ENCODE assay signal across 26 mouse cellular contexts in the genomic region with DNA sequence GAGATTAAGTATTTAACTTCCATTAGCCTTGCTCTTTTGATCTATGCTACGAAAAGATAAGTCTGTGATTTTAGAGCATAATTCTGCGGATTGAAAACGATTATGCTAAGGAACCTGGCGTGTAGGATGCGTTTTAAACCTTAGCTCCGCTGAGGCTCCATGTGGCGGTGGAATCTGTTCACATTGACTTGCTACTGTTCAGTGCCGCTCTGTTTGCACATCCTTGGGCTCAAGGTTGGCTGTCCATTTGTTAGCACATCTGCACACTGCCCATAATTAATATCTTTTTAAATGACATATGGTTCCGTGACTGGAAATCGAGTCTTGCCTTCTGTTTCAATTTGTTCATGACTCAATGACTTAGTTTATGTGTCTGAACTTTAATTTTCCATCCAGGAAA.
"Had no signal": no experiment of that assay in that cellular context is flagged by ENCODE, and none has a peak within 500 bp of the region (broad histone marks: within the 10 kb centered on the region; RNA-seq: fewer than 3 reads in every experiment).

No protein-coding gene starts in this region.

- H3K4me3 ChIP-seq: heart, embryonic 10.5 days; heart, embryonic 13.5 days; heart, embryonic 15.5 days; hindbrain, embryonic 10.5 days; hindbrain, embryonic 12.5 days; intestine, embryonic 15.5 days; layer of hippocampus, adult 2 months; left cerebral cortex, adult 2 months; limb, embryonic 10.5 days; limb, embryonic 12.5 days; liver, embryonic 13.5 days; liver, embryonic 15.5 days had no signal

- H3K36me3 ChIP-seq: heart, embryonic 10.5 days; heart, embryonic 13.5 days; heart, embryonic 15.5 days; hindbrain, embryonic 10.5 days; hindbrain, embryonic 12.5 days; intestine, embryonic 15.5 days; limb, embryonic 10.5 days; limb, embryonic 12.5 days; liver, embryonic 13.5 days; liver, embryonic 15.5 days had no signal

- ATAC-seq: hindbrain, embryonic 16.5 days; inflammation-experienced regulatory T-cells, adult 6 months; intestine, embryonic 15.5 days; intestine, postnatal 0 days; liver, postnatal 0 days had no signal

- H3K9ac ChIP-seq: heart, embryonic 13.5 days; heart, embryonic 15.5 days; hindbrain, embryonic 12.5 days; hindbrain, embryonic 14.5 days; intestine, embryonic 15.5 days; limb, embryonic 12.5 days; liver, embryonic 13.5 days; liver, embryonic 15.5 days; liver, postnatal 0 days had no signal

- H3K27me3 ChIP-seq: heart, embryonic 13.5 days; heart, embryonic 15.5 days; hindbrain, embryonic 12.5 days; intestine, embryonic 15.5 days; limb, embryonic 12.5 days; liver, embryonic 13.5 days; liver, embryonic 15.5 days had no signal

- H3K27ac ChIP-seq: heart, embryonic 10.5 days; heart, embryonic 13.5 days; heart, embryonic 15.5 days; hindbrain, embryonic 10.5 days; hindbrain, embryonic 12.5 days; hindbrain, embryonic 14.5 days; intestine, embryonic 15.5 days; layer of hippocampus, adult 2 months; left cerebral cortex, adult 2 months; limb, embryonic 10.5 days; limb, embryonic 12.5 days; liver, embryonic 13.5 days; liver, embryonic 15.5 days had no signal

- H3K4me1 ChIP-seq: heart, embryonic 10.5 days; heart, embryonic 13.5 days; heart, embryonic 15.5 days; intestine, embryonic 15.5 days; limb, embryonic 10.5 days; limb, embryonic 12.5 days; liver, embryonic 13.5 days; liver, embryonic 15.5 days had no signal

- DNase-seq: gastrocnemius, postnatal 14 days; gastrocnemius, postnatal 36 days; heart, adult 18-20 months; heart, postnatal 4 days; kidney, adult 18-20 months; kidney, adult 8-10 months; layer of hippocampus, adult 9-11 months; liver; liver, embryonic 13.5 days; liver, postnatal 0 days had no signal

- H3K4me2 ChIP-seq: heart, embryonic 13.5 days; heart, embryonic 15.5 days; hindbrain, embryonic 12.5 days; hindbrain, embryonic 14.5 days; intestine, embryonic 15.5 days; limb, embryonic 12.5 days; liver, embryonic 11.5 days; liver, embryonic 13.5 days; liver, embryonic 15.5 days had no signal

- H3K9me3 ChIP-seq: heart, embryonic 10.5 days; heart, embryonic 13.5 days; heart, embryonic 15.5 days; hindbrain, embryonic 10.5 days; hindbrain, embryonic 12.5 days; intestine, embryonic 15.5 days; limb, embryonic 10.5 days; limb, embryonic 12.5 days; liver, embryonic 13.5 days; liver, embryonic 15.5 days had no signal
